Mouse (Mus musculus) frontal cortex, adult (tissue): Measurements from ENCODE around the gene Tfg.

ENCODE experiments used
- ATAC-seq: cut with Nextera tagmentation; 2 replicates; pipeline ENCODE4 v1.9.2; 2017; ENCODE audit warnings: mild to moderate bottlenecking, moderate library complexity, mixed read lengths; ENCODE audit not compliant: low TSS enrichment

The Tfg gene

DNA sequence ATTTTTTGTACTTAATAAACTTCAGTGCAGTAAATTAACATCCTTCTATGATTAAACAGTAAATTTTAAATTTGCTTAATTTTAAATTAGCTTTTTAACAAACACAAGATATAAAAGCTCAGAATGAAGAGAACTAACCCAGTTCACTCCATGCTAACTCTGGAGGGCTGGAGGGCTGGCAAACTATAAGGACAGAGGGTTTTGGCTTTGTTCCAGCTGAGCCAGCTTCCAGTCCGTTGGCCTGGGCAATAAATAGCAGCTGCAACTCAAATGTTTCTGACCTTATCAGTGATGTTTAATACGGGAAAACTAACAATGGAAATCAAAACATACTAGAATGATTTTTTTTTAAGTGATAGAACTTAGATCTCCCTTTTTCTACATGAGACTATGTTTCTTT, 72.0 kb downstream of the Tfg start:
- ATAC-seq, result no peak
